Mouse (Mus musculus): Measurements from ENCODE around the gene Mprip. TPM values are rescaled to one million over a fixed set of nuclear protein-coding genes. Genes with fewer than 3 reads are reported as not detected.

Gene Mprip
- polyA plus RNA-seq, 1 experiment from 2014 or later: 145 TPM

GRCm38 (mm10) chr11:59756351-59756750, 95.2 kb downstream of the Mprip start:
- H3K9ac ChIP-seq: no peak overlapping the region
- no peak for TF ChIP-seq CTCF (IDR thresholded peaks at IDR 0.05; ENCODE audit: low read depth)
- H3K36me3 ChIP-seq (ENCODE audit: insufficient read depth): peaks cover 99% of the 10 kb centered on the region
- no peak overlapping the region for H3K4me3 ChIP-seq (ENCODE audit: low read depth, low read length)
- DNase-seq (no peak), ATAC-seq (ENCODE audit: insufficient read depth) (no peak)
- no peaks in the 10 kb centered on the region for H3K27me3 ChIP-seq (ENCODE audit: insufficient read depth, low read length)
- H3K27ac ChIP-seq (ENCODE audit: low read depth): no peak overlapping the region
- no peaks in the 10 kb centered on the region for H3K9me3 ChIP-seq (ENCODE audit: low read depth, low read length)
- no peak overlapping the region for H3K4me2 ChIP-seq
- no peaks in the 10 kb centered on the region for H3K4me1 ChIP-seq (ENCODE audit: insufficient read depth)
- 93% methylated on average over 4 of the region's 4 CpGs for WGBS

GRCm38 (mm10) chr11:59758191-59758985, 97.3 kb downstream of the Mprip start:
- no peak overlapping the region for H3K4me3 ChIP-seq (ENCODE audit: low read depth, low read length)
- no peaks in the 10 kb centered on the region for H3K9me3 ChIP-seq (ENCODE audit: low read depth, low read length)
- H3K9ac ChIP-seq: no peak overlapping the region
- no peaks in the 10 kb centered on the region for H3K4me1 ChIP-seq (ENCODE audit: insufficient read depth)
- H3K36me3 ChIP-seq (ENCODE audit: insufficient read depth): peaks cover 96% of the 10 kb centered on the region
- H3K27me3 ChIP-seq (ENCODE audit: insufficient read depth, low read length): no peaks in the 10 kb centered on the region
- no peak for ATAC-seq (ENCODE audit: insufficient read depth)
- DNase-seq: no peak
- H3K4me2 ChIP-seq: no peak overlapping the region
- TF ChIP-seq CTCF (IDR thresholded peaks at IDR 0.05; ENCODE audit: low read depth): no peak
- H3K27ac ChIP-seq (ENCODE audit: low read depth): no peak overlapping the region
- 83% methylated on average over 9 of the region's 9 CpGs for WGBS

GRCm38 (mm10) chr11:59759178-59759577, 98.1 kb downstream of the Mprip start:
- ATAC-seq (ENCODE audit: insufficient read depth) (no peak), DNase-seq (peak; percentile 31)
- TF ChIP-seq CTCF (IDR thresholded peaks at IDR 0.05; ENCODE audit: low read depth): no peak
- WGBS: 90% methylated on average over 4 of the region's 4 CpGs
- Histone ChIP-seq H3K27me3 (ENCODE audit: insufficient read depth, low read length) (no peaks in the 10 kb centered on the region), H3K4me3 (ENCODE audit: low read depth, low read length) (no peak overlapping the region), H3K36me3 (ENCODE audit: insufficient read depth) (peaks cover 96% of the 10 kb centered on the region), H3K4me2 (no peak overlapping the region), H3K27ac (ENCODE audit: low read depth) (no peak overlapping the region), H3K4me1 (ENCODE audit: insufficient read depth) (no peaks in the 10 kb centered on the region), H3K9me3 (ENCODE audit: low read depth, low read length) (no peaks in the 10 kb centered on the region), H3K9ac (no peak overlapping the region)

- ATAC-seq (ENCODE audit: insufficient read depth) (no peak), DNase-seq (no peak)
- Histone ChIP-seq H3K27me3 (ENCODE audit: insufficient read depth, low read length) (no peaks in the 10 kb centered on the region), H3K36me3 (ENCODE audit: insufficient read depth) (peaks cover 96% of the 10 kb centered on the region), H3K4me1 (ENCODE audit: insufficient read depth) (no peaks in the 10 kb centered on the region), H3K9ac (no peak overlapping the region), H3K9me3 (ENCODE audit: low read depth, low read length) (no peaks in the 10 kb centered on the region), H3K27ac (ENCODE audit: low read depth) (no peak overlapping the region), H3K4me3 (ENCODE audit: low read depth, low read length) (no peak overlapping the region), H3K4me2 (no peak overlapping the region)
- whole genome bisulfite sequencing: 73% methylated on average over 2 of the region's 2 CpGs
- no peak for TF ChIP-seq CTCF (IDR thresholded peaks at IDR 0.05; ENCODE audit: low read depth)
These were observed 98.5 kb downstream of the Mprip start for GRCm38 (mm10) chr11:59759626-59760025.

GRCm38 (mm10) chr11:59760796-59761195, 99.7 kb downstream of the Mprip start:
- H3K27me3 ChIP-seq (ENCODE audit: insufficient read depth, low read length): no peaks in the 10 kb centered on the region
- H3K27ac ChIP-seq (ENCODE audit: low read depth): no peak overlapping the region
- peaks cover 96% of the 10 kb centered on the region for H3K36me3 ChIP-seq (ENCODE audit: insufficient read depth)
- H3K9me3 ChIP-seq (ENCODE audit: low read depth, low read length): no peaks in the 10 kb centered on the region
- no peak overlapping the region for H3K4me2 ChIP-seq
- H3K9ac ChIP-seq: no peak overlapping the region
- no peak for ATAC-seq (ENCODE audit: insufficient read depth)
- WGBS: 94% methylated on average over 6 of the region's 6 CpGs
- no peaks in the 10 kb centered on the region for H3K4me1 ChIP-seq (ENCODE audit: insufficient read depth)
- no peak for DNase-seq
- H3K4me3 ChIP-seq (ENCODE audit: low read depth, low read length): no peak overlapping the region
- TF ChIP-seq CTCF (IDR thresholded peaks at IDR 0.05; ENCODE audit: low read depth): no peak

GRCm38 (mm10) chr11:59769307-59769706, 108.2 kb downstream of the Mprip start:
- no peak overlapping the region for H3K4me3 ChIP-seq (ENCODE audit: low read depth, low read length)
- H3K36me3 ChIP-seq (ENCODE audit: insufficient read depth): peaks cover 98% of the 10 kb centered on the region
- no peaks in the 10 kb centered on the region for H3K9me3 ChIP-seq (ENCODE audit: low read depth, low read length)
- ATAC-seq (ENCODE audit: insufficient read depth) (no peak), DNase-seq (no peak)
- H3K9ac ChIP-seq: no peak overlapping the region
- H3K4me2 ChIP-seq: no peak overlapping the region
- no peaks in the 10 kb centered on the region for H3K4me1 ChIP-seq (ENCODE audit: insufficient read depth)
- 81% methylated on average over 2 of the region's 2 CpGs for WGBS
- no peak overlapping the region for H3K27ac ChIP-seq (ENCODE audit: low read depth)
- H3K27me3 ChIP-seq (ENCODE audit: insufficient read depth, low read length): no peaks in the 10 kb centered on the region
- TF ChIP-seq CTCF (IDR thresholded peaks at IDR 0.05; ENCODE audit: low read depth): no peak

- Histone ChIP-seq H3K9ac (no peak overlapping the region), H3K36me3 (ENCODE audit: insufficient read depth) (peaks cover 98% of the 10 kb centered on the region), H3K9me3 (ENCODE audit: low read depth, low read length) (no peaks in the 10 kb centered on the region), H3K4me1 (ENCODE audit: insufficient read depth) (no peaks in the 10 kb centered on the region), H3K4me2 (no peak overlapping the region), H3K4me3 (ENCODE audit: low read depth, low read length) (no peak overlapping the region), H3K27ac (ENCODE audit: low read depth) (no peak overlapping the region), H3K27me3 (ENCODE audit: insufficient read depth, low read length) (no peaks in the 10 kb centered on the region)
- no peak for TF ChIP-seq CTCF (IDR thresholded peaks at IDR 0.05; ENCODE audit: low read depth)
- no peak for DNase-seq
- ATAC-seq (ENCODE audit: insufficient read depth): no peak
- 76% methylated on average over 6 of the region's 6 CpGs for WGBS
These were observed 108.6 kb downstream of the Mprip start for GRCm38 (mm10) chr11:59769738-59770137.
